Mouse (Mus musculus): ENCODE results near the gene Nlk. TPM values are rescaled to one million over a fixed set of nuclear protein-coding genes. Genes with fewer than 3 reads are reported as not detected.
"Not testable (repeated sequence)": the region's sequence is repeated elsewhere in the genome, so short reads cannot be mapped to it uniquely, and the experiment has no call there.

The Nlk gene
- polyA plus RNA-seq, 1 experiment from 2014 or later, result 34.4 TPM

DNA sequence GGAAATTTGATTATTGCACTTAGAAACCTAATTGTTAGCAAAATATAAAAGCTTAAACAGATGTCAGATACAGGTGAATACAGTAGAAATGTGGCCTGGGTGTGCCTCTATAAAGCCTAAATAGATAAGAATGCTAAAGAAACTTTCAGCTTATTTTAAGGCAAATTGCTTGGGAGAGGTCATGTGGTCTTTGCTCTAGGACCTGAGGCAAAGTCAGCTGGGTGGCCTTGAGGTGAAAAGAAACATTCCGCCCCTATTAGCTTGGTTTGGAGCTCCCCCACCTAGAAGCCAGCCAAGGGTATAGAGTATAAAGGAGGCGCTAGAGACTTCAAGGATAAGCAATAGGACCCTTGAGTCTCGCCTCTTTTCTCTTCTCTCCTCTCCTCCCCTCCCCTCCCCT is 28.5 kb downstream of the Nlk start:
- no peak for ATAC-seq (ENCODE audit: low FRiP score)

DNA sequence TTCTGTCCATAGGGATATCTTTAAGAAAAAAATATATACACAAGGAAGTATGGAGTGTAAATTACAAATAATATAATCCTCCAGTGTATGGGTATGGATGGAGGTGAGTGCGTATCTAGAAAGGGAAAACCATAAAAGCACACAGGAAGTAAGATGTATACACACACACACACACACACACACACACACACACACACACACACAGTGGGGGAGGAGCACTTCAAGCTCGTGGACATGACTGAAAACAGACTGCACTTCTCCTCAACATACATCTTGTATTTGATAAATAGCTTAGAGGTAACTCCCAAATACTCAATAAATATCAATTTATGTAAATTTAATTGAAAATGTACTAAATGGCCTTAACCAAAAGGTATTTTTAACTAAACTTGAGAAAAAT is 32.3 kb downstream of the Nlk start:
- Histone ChIP-seq H3K9me3 (ENCODE audit: control insufficient read depth, low read length) (no peaks in the 10 kb centered on the region), H3K9ac (ENCODE audit: low read depth, low read length) (no peak overlapping the region), H3K4me2 (replicated peaks; ENCODE audit: low read depth, low read length) (no peak overlapping the region), H3K4me3 (ENCODE audit: low read depth, low read length) (no peak overlapping the region), H3K27ac (ENCODE audit: low read depth, low read length) (no peak overlapping the region), H3K27me3 (ENCODE audit: control insufficient read depth, insufficient read depth, low read length) (no peaks in the 10 kb centered on the region), H3K36me3 (ENCODE audit: control insufficient read depth, insufficient read depth, low read length) (no peaks in the 10 kb centered on the region), H3K4me1 (replicated peaks; ENCODE audit: control insufficient read depth, insufficient read depth, low read length) (no peaks in the 10 kb centered on the region)
- DNase-seq (ENCODE audit: low spot score) (no peak), ATAC-seq (ENCODE audit: low FRiP score) (no peak)
- 61% methylated on average over 2 of the region's 2 CpGs for WGBS

More for the DNA sequence above, 28.5 kb downstream of the Nlk start:
- Histone ChIP-seq H3K9me3 (ENCODE audit: control insufficient read depth, low read length) (no peaks in the 10 kb centered on the region), H3K27me3 (ENCODE audit: control insufficient read depth, insufficient read depth, low read length) (no peaks in the 10 kb centered on the region), H3K4me1 (replicated peaks; ENCODE audit: control insufficient read depth, insufficient read depth, low read length) (no peaks in the 10 kb centered on the region), H3K27ac (ENCODE audit: low read depth, low read length) (no peak overlapping the region), H3K4me2 (replicated peaks; ENCODE audit: low read depth, low read length) (no peak overlapping the region), H3K4me3 (ENCODE audit: low read depth, low read length) (no peak overlapping the region), H3K36me3 (ENCODE audit: control insufficient read depth, insufficient read depth, low read length) (no peaks in the 10 kb centered on the region), H3K9ac (ENCODE audit: low read depth, low read length) (no peak overlapping the region)
- 24% methylated on average over 3 of the region's 3 CpGs for WGBS
- no peak for DNase-seq (ENCODE audit: low spot score)

DNA sequence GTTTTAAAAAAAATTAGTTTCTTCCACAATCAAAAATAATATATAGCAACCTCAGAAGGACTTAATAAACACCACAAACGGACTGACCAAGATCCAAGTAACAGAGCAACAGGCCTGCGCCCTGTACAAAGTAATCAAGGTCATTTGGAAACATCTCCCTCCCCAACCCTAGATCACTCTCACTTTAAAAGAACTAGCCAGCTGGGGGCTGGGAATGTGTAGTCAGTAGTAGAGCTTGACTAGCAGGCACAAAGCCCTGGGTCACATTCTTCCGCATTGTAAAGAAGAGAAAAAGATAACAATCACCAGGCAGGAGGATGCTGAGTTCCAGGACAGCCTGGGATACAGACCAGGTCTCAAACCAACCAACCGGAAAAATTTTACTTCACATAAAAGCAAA is 33.3 kb downstream of the Nlk start:
- DNase-seq (ENCODE audit: low spot score) (no peak), ATAC-seq (ENCODE audit: low FRiP score) (no peak)
- Histone ChIP-seq H3K4me1 (replicated peaks; ENCODE audit: control insufficient read depth, insufficient read depth, low read length) (no peaks in the 10 kb centered on the region), H3K27ac (ENCODE audit: low read depth, low read length) (no peak overlapping the region), H3K36me3 (ENCODE audit: control insufficient read depth, insufficient read depth, low read length) (no peaks in the 10 kb centered on the region), H3K27me3 (ENCODE audit: control insufficient read depth, insufficient read depth, low read length) (no peaks in the 10 kb centered on the region), H3K9ac (ENCODE audit: low read depth, low read length) (no peak overlapping the region), H3K4me2 (replicated peaks; ENCODE audit: low read depth, low read length) (no peak overlapping the region), H3K4me3 (ENCODE audit: low read depth, low read length) (no peak overlapping the region), H3K9me3 (ENCODE audit: control insufficient read depth, low read length) (no peaks in the 10 kb centered on the region)
- WGBS, result 57% methylated on average over 4 of the region's 4 CpGs

DNA sequence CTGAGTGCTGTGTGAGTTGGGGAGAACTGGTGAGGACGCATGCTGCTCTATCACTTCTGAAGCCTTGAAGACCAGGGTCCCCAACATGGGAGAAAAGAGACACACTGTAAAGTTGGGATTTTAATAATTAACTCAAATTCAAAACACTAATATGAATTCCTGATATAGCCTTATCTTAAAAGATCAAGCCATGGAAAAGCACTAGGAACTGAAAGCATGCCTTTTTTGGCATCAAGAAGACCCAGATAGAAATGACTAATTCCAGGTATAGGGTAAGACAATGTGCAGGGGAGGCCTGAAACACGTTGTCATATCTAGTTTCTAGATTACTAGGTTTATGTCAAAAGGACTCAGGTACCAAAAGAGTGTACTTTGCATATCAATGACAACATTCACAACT is 48.0 kb downstream of the Nlk start:
- H3K9me3 ChIP-seq (ENCODE audit: control insufficient read depth, low read length), result no peaks in the 10 kb centered on the region
- no peak overlapping the region for H3K4me2 ChIP-seq (replicated peaks; ENCODE audit: low read depth, low read length)
- H3K4me3 ChIP-seq (ENCODE audit: low read depth, low read length), result no peak overlapping the region
- DNase-seq (ENCODE audit: low spot score) (no peak), ATAC-seq (ENCODE audit: low FRiP score) (no peak)
- no peak overlapping the region for H3K9ac ChIP-seq (ENCODE audit: low read depth, low read length)
- H3K36me3 ChIP-seq (ENCODE audit: control insufficient read depth, insufficient read depth, low read length), result no peaks in the 10 kb centered on the region
- H3K4me1 ChIP-seq (replicated peaks; ENCODE audit: control insufficient read depth, insufficient read depth, low read length), result no peaks in the 10 kb centered on the region
- no peak overlapping the region for H3K27ac ChIP-seq (ENCODE audit: low read depth, low read length)
- no peaks in the 10 kb centered on the region for H3K27me3 ChIP-seq (ENCODE audit: control insufficient read depth, insufficient read depth, low read length)
- 90% methylated on average over 2 of the region's 2 CpGs for WGBS

DNA sequence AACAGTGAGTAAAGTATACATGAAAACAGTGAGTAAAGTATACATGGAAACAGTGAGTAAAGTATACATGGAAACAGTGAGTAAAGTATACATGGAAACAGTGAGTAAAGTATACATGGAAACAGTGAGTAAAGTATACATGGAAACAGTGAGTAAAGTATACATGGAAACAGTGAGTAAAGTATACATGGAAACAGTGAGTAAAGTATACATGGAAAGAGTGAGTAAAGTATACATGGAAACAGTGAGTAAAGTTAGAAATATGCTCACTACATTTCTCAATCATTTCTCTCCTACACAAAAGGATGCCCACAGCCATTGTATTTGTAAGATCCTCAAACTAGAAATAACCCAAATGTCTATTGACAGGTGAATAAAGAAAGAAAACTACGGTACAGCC is 48.8 kb downstream of the Nlk start:
- H3K4me1 ChIP-seq (replicated peaks; ENCODE audit: control insufficient read depth, insufficient read depth, low read length); DNase-seq (ENCODE audit: low spot score); H3K36me3 ChIP-seq (ENCODE audit: control insufficient read depth, insufficient read depth, low read length); H3K27ac ChIP-seq (ENCODE audit: low read depth, low read length); H3K4me3 ChIP-seq (ENCODE audit: low read depth, low read length); H3K4me2 ChIP-seq (replicated peaks; ENCODE audit: low read depth, low read length); H3K27me3 ChIP-seq (ENCODE audit: control insufficient read depth, insufficient read depth, low read length); ATAC-seq (ENCODE audit: low FRiP score); H3K9ac ChIP-seq (ENCODE audit: low read depth, low read length); H3K9me3 ChIP-seq (ENCODE audit: control insufficient read depth, low read length): not testable (repeated sequence)
- WGBS, result 88% methylated on average over 1 of the region's 1 CpGs

DNA sequence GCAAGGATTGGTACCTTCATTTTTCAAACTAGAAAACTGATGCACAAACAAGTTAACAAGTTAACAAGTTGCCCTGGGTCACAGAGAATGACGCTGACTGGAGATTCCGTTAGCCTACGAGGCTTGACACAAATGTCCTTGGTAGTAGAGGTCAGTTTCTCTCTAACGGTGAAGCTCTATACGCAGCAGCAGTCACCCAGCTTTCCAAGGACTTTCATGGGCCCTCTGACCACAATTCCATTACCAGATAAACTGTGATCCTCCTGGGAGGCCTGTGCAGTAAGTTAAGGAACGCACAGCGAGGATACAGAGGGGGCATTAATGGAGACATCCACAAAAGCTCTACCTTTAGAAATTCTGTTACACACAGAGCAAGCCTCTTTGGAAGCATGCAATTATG is 53.4 kb downstream of the Nlk start:
- H3K27ac ChIP-seq (ENCODE audit: low read depth, low read length), result no peak overlapping the region
- H3K27me3 ChIP-seq (ENCODE audit: control insufficient read depth, insufficient read depth, low read length), result no peaks in the 10 kb centered on the region
- no peak overlapping the region for H3K9ac ChIP-seq (ENCODE audit: low read depth, low read length)
- H3K36me3 ChIP-seq (ENCODE audit: control insufficient read depth, insufficient read depth, low read length), result no peaks in the 10 kb centered on the region
- no peaks in the 10 kb centered on the region for H3K4me1 ChIP-seq (replicated peaks; ENCODE audit: control insufficient read depth, insufficient read depth, low read length)
- H3K9me3 ChIP-seq (ENCODE audit: control insufficient read depth, low read length), result no peaks in the 10 kb centered on the region
- no peak for ATAC-seq (ENCODE audit: low FRiP score)
- no peak overlapping the region for H3K4me3 ChIP-seq (ENCODE audit: low read depth, low read length)
- DNase-seq (ENCODE audit: low spot score), result no peak
- no peak overlapping the region for H3K4me2 ChIP-seq (replicated peaks; ENCODE audit: low read depth, low read length)
- 86% methylated on average over 7 of the region's 7 CpGs for WGBS

DNA sequence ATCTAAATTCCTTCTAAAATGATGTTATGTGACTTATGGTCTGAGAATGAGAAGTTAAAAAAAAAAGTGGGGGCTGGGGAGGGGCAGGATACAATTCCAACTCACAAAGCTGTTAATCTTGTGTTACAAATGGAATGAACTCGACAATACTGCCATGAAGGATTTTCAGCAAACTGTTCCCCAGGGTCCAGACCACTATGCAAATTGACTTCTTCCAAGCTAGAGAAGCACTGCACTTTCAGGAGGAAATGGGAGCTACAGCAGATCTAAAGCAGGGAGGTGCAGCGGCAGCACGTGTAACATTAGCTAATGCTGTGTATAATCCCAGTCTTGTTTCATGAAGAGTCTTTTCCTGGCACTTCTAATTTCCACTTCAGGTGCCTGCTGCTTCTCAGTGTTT is 55.0 kb downstream of the Nlk start:
- Histone ChIP-seq H3K27me3 (ENCODE audit: control insufficient read depth, insufficient read depth, low read length) (no peaks in the 10 kb centered on the region), H3K4me3 (ENCODE audit: low read depth, low read length) (no peak overlapping the region), H3K36me3 (ENCODE audit: control insufficient read depth, insufficient read depth, low read length) (0 out of 2 replicates have a peak, but pooled peaks cover under 1% of the 10 kb centered on the region), H3K9ac (ENCODE audit: low read depth, low read length) (no peak overlapping the region), H3K27ac (ENCODE audit: low read depth, low read length) (no peak overlapping the region), H3K9me3 (ENCODE audit: control insufficient read depth, low read length) (peaks cover 2% of the 10 kb centered on the region; the same call in 1 of the 2 replicates), H3K4me1 (replicated peaks; ENCODE audit: control insufficient read depth, insufficient read depth, low read length) (no peaks in the 10 kb centered on the region), H3K4me2 (replicated peaks; ENCODE audit: low read depth, low read length) (no peak overlapping the region)
- DNase-seq (ENCODE audit: low spot score), result no peak
- no peak for ATAC-seq (ENCODE audit: low FRiP score)
- WGBS, result 76% methylated on average over 3 of the region's 3 CpGs

DNA sequence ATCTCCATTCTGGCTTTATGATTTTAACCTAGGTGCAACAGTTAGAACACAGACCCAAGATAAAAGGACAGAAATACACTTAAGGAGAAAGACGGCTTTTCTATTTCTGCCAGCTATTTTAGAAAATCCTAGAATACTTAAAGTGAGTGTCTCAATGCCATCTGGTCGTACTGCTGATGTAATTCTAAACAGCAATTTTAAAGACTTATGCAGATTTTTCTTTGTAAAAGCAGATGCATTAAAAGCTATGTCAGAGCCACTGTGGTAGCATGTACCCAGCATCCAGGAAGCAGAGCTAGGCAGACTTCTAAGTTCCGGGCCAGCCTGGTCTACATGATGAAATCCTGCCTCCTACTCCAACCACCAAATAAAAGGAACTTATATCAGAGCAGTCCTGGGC is 56.1 kb downstream of the Nlk start:
- WGBS, result 91% methylated on average over 3 of the region's 3 CpGs
- H3K27me3 ChIP-seq (ENCODE audit: control insufficient read depth, insufficient read depth, low read length), result no peaks in the 10 kb centered on the region
- H3K4me1 ChIP-seq (replicated peaks; ENCODE audit: control insufficient read depth, insufficient read depth, low read length), result no peaks in the 10 kb centered on the region
- no peak overlapping the region for H3K4me3 ChIP-seq (ENCODE audit: low read depth, low read length)
- no peak for DNase-seq (ENCODE audit: low spot score)
- H3K4me2 ChIP-seq (replicated peaks; ENCODE audit: low read depth, low read length), result no peak overlapping the region
- no peak overlapping the region for H3K9ac ChIP-seq (ENCODE audit: low read depth, low read length)
- ATAC-seq (ENCODE audit: low FRiP score), result no peak
- H3K27ac ChIP-seq (ENCODE audit: low read depth, low read length), result no peak overlapping the region
- peaks cover 5% of the 10 kb centered on the region; the same call in 1 of the 2 replicates for H3K9me3 ChIP-seq (ENCODE audit: control insufficient read depth, low read length)
- 0 out of 2 replicates have a peak, but pooled peaks cover 2% of the 10 kb centered on the region for H3K36me3 ChIP-seq (ENCODE audit: control insufficient read depth, insufficient read depth, low read length)

DNA sequence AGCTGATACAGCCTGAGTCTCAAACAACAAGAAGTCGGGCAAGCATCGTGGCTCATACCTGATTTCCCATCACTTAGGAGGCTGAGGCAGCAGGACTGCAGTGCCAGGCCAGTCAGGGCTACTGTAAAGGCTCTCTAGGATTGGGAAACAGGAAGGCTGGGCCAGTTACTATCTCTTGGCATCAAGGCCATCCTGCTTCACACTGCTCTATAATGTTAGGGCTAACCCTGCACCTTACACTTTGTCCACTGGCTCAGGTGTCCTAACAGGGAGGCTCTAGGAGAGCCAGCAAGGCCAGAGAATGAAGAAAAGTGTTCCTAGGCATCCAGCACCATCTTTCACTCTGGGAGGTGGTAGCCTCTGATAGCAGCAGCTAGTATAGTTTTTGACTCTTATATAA is 64.4 kb downstream of the Nlk start:
- H3K36me3 ChIP-seq (ENCODE audit: control insufficient read depth, insufficient read depth, low read length), result 0 out of 2 replicates have a peak, but pooled peaks cover 2% of the 10 kb centered on the region
- H3K9ac ChIP-seq (ENCODE audit: low read depth, low read length), result no peak overlapping the region
- H3K9me3 ChIP-seq (ENCODE audit: control insufficient read depth, low read length), result peaks cover 5% of the 10 kb centered on the region; the same call in 1 of the 2 replicates
- no peaks in the 10 kb centered on the region for H3K4me1 ChIP-seq (replicated peaks; ENCODE audit: control insufficient read depth, insufficient read depth, low read length)
- WGBS, result 96% methylated on average over 2 of the region's 2 CpGs
- ATAC-seq (ENCODE audit: low FRiP score) (no peak), DNase-seq (ENCODE audit: low spot score) (no peak)
- H3K4me2 ChIP-seq (replicated peaks; ENCODE audit: low read depth, low read length), result no peak overlapping the region
- H3K4me3 ChIP-seq (ENCODE audit: low read depth, low read length), result no peak overlapping the region
- H3K27me3 ChIP-seq (ENCODE audit: control insufficient read depth, insufficient read depth, low read length), result no peaks in the 10 kb centered on the region
- no peak overlapping the region for H3K27ac ChIP-seq (ENCODE audit: low read depth, low read length)
